ENCODE assay signal across 30 mouse cellular contexts in genomic region chr7:133093731-133094130, GRCm38 (mm10). TPM values are rescaled to one million over a fixed set of nuclear protein-coding genes. Genes with fewer than 3 reads are reported as not detected.
DNase-seq lines count a peak whose midpoint lies in the region; ATAC-seq lines count a peak whose summit lies in the region.
"Had no signal": no experiment of that assay in that cellular context is flagged by ENCODE, and none has a peak within 500 bp of the region (broad histone marks: within the 10 kb centered on the region; RNA-seq: fewer than 3 reads in every experiment).

No protein-coding gene starts in this region.

- H3K27me3 ChIP-seq in limb, embryonic 12.5 days = no peaks in the 10 kb centered on the region
- no peaks in the 10 kb centered on the region for H3K27me3 ChIP-seq in limb, embryonic 10.5 days (ENCODE audit: low read depth, poor library complexity, severe bottlenecking)
- no peaks in the 10 kb centered on the region for H3K27me3 ChIP-seq in embryonic facial prominence, embryonic 14.5 days (replicated peaks; ENCODE audit: control insufficient read depth, insufficient read depth, low read length)
- no peaks in the 10 kb centered on the region for H3K27me3 ChIP-seq in limb, embryonic 15.5 days
- H3K27me3 ChIP-seq: heart, embryonic 12.5 days; hindbrain, embryonic 15.5 days; lung, embryonic 15.5 days; Patski; stomach, embryonic 15.5 days had no signal

- no peak overlapping the region for H3K4me2 ChIP-seq in limb, embryonic 12.5 days
- no peak overlapping the region for H3K4me2 ChIP-seq in embryonic facial prominence, embryonic 14.5 days (ENCODE audit: low read depth, low read length)
- no peak overlapping the region for H3K4me2 ChIP-seq in limb, embryonic 15.5 days
- H3K4me2 ChIP-seq: heart, embryonic 12.5 days; hindbrain, embryonic 15.5 days; liver, embryonic 11.5 days; lung, embryonic 15.5 days; stomach, embryonic 15.5 days had no signal

- peaks cover 17% of the 10 kb centered on the region for H3K36me3 ChIP-seq in limb, embryonic 12.5 days
- peaks cover 44% of the 10 kb centered on the region for H3K36me3 ChIP-seq in limb, embryonic 10.5 days
- peaks cover 5% of the 10 kb centered on the region; the same call in 1 of the 2 replicates for H3K36me3 ChIP-seq in embryonic facial prominence, embryonic 14.5 days (ENCODE audit: control insufficient read depth, insufficient read depth, low read length)
- H3K36me3 ChIP-seq in limb, embryonic 15.5 days = no peaks in the 10 kb centered on the region
- H3K36me3 ChIP-seq: hindbrain, embryonic 15.5 days had no signal

- H3K9ac ChIP-seq in limb, embryonic 12.5 days (replicated peaks) = no peak overlapping the region
- no peak overlapping the region for H3K9ac ChIP-seq in embryonic facial prominence, embryonic 14.5 days (ENCODE audit: low read depth, low read length)
- H3K9ac ChIP-seq in limb, embryonic 15.5 days = no peak overlapping the region
- H3K9ac ChIP-seq: forebrain, postnatal 0 days; heart, embryonic 12.5 days; hindbrain, embryonic 15.5 days; lung, embryonic 15.5 days; stomach, embryonic 15.5 days had no signal

- no peak for ATAC-seq in limb, embryonic 12.5 days (ENCODE audit: insufficient number of reproducible peaks, insufficient read depth, low FRiP score, low TSS enrichment, low read depth)
- ATAC-seq in embryonic facial prominence, embryonic 14.5 days (ENCODE audit: low read depth) = no peak
- no peak for ATAC-seq in limb, embryonic 15.5 days (ENCODE audit: insufficient number of reproducible peaks, low FRiP score, low TSS enrichment, low read depth)
- ATAC-seq: forebrain, postnatal 0 days; inflammation-experienced regulatory T-cells, adult 6 months; Patski had no signal

- peak; percentile 38 for DNase-seq in gastrocnemius, adult 18-20 months (ENCODE audit: low spot score)
- DNase-seq in gastrocnemius, postnatal 4 days (ENCODE audit: low spot score in 2 of 2) = no peak
- DNase-seq in limb, embryonic 10.5 days (ENCODE audit: low spot score) = no peak
- DNase-seq in embryonic facial prominence, embryonic 14.5 days (ENCODE audit: low spot score) = no peak
- no peak for DNase-seq in layer of hippocampus, adult 11-12 months (ENCODE audit: low spot score)
- DNase-seq in yolk sac, embryonic 10.5 days (ENCODE audit: low spot score) = no peak
- DNase-seq: adrenal gland, postnatal 14 days; cerebellum, adult 11-12 months; cerebellum, postnatal 10 days; forebrain, postnatal 0 days; kidney, adult 18-20 months; kidney, postnatal 36 days; midbrain, embryonic 14.5 days; retina, postnatal 1 day; right cerebral cortex, postnatal 14 days had no signal

- H3K4me1 ChIP-seq in limb, embryonic 12.5 days (replicated peaks) = peaks cover 44% of the 10 kb centered on the region
- peaks cover 50% of the 10 kb centered on the region for H3K4me1 ChIP-seq in limb, embryonic 10.5 days
- H3K4me1 ChIP-seq in embryonic facial prominence, embryonic 14.5 days (ENCODE audit: control insufficient read depth, insufficient read depth, low read length) = peaks cover 38% of the 10 kb centered on the region
- H3K4me1 ChIP-seq in limb, embryonic 15.5 days = peaks cover 48% of the 10 kb centered on the region

- no peaks in the 10 kb centered on the region for H3K9me3 ChIP-seq in limb, embryonic 12.5 days
- H3K9me3 ChIP-seq in limb, embryonic 10.5 days (replicated peaks) = no peaks in the 10 kb centered on the region
- H3K9me3 ChIP-seq in embryonic facial prominence, embryonic 14.5 days (ENCODE audit: control insufficient read depth, low read length) = no peaks in the 10 kb centered on the region
- no peaks in the 10 kb centered on the region for H3K9me3 ChIP-seq in limb, embryonic 15.5 days
- H3K9me3 ChIP-seq: G1E; heart, embryonic 12.5 days; hindbrain, embryonic 15.5 days; lung, embryonic 15.5 days; stomach, embryonic 15.5 days had no signal

- H3K4me3 ChIP-seq in limb, embryonic 12.5 days (replicated peaks) = no peak overlapping the region
- H3K4me3 ChIP-seq in limb, embryonic 10.5 days = no peak overlapping the region
- no peak overlapping the region for H3K4me3 ChIP-seq in embryonic facial prominence, embryonic 14.5 days (ENCODE audit: low read depth, low read length)
- no peak overlapping the region for H3K4me3 ChIP-seq in limb, embryonic 15.5 days
- H3K4me3 ChIP-seq: erythroblast, embryonic 14.5 days; heart, embryonic 12.5 days; hindbrain, embryonic 15.5 days; lung, embryonic 15.5 days; stomach, embryonic 15.5 days had no signal

- 51% methylated on average over 5 of the region's 5 CpGs for WGBS in limb, embryonic 12.5 days
- 84% methylated on average over 5 of the region's 5 CpGs for WGBS in limb, embryonic 10.5 days
- 64% methylated on average over 5 of the region's 5 CpGs for WGBS in embryonic facial prominence, embryonic 14.5 days
- 42% methylated on average over 5 of the region's 5 CpGs for WGBS in limb, embryonic 15.5 days

- 0 out of 2 replicates have a peak overlapping the region, but pooled peaks have one; percentile 7 for H3K27ac ChIP-seq in limb, embryonic 12.5 days
- no peak overlapping the region for H3K27ac ChIP-seq in limb, embryonic 10.5 days
- H3K27ac ChIP-seq in embryonic facial prominence, embryonic 14.5 days (replicated peaks; ENCODE audit: low read depth, low read length) = peak overlapping the region; percentile 52
- H3K27ac ChIP-seq in limb, embryonic 15.5 days = 0 out of 2 replicates have a peak overlapping the region, but pooled peaks have one; percentile 38
- H3K27ac ChIP-seq: hindbrain, embryonic 15.5 days; lung, embryonic 15.5 days; stomach, embryonic 15.5 days had no signal

RNA-seq across cellular contexts. Expression of gene Fgfr2, which starts 29.4 kb away (rescaled TPM):
- under 1 TPM; 0.43 to 0.88 TPM for total RNA-seq in gastrocnemius, adult 18-20 months (2021)
- 1 to 10 TPM; 6.5 to 8.0 TPM for total RNA-seq in gastrocnemius, postnatal 4 days (2021)
- polyA plus RNA-seq in limb, embryonic 12.5 days (2016; fragmentation: Nextera tagmentation; extraction: Ambion mirVana) = 112 and 123 TPM in 2 replicates
- polyA plus RNA-seq in limb, embryonic 10.5 days (2016; fragmentation: Nextera tagmentation; extraction: Ambion mirVana) = 47.7 and 64.4 TPM in 2 replicates
- 106 and 119 TPM in 2 replicates for polyA plus RNA-seq in embryonic facial prominence, embryonic 14.5 days (2014; fragmentation: Nextera tagmentation; extraction: Ambion mirVana)
- 97.8 and 101 TPM in 2 replicates for polyA plus RNA-seq in limb, embryonic 15.5 days (2015; fragmentation: Nextera tagmentation; extraction: Ambion mirVana)
- total RNA-seq: common myeloid progenitor, adult 5-6 weeks; granulocyte monocyte progenitor cell, adult 5-6 weeks; hematopoietic stem cell, adult 5-6 weeks; monocyte, adult 5-6 weeks had no signal
- polyA plus RNA-seq: erythroblast, embryonic 14.5 days; G1E had no signal

RNA-seq across cellular contexts. Expression of gene Ctbp2, which starts 30.4 kb away (rescaled TPM):
- 10 to 100 TPM; 17.7 to 21.8 TPM for total RNA-seq in gastrocnemius, adult 18-20 months (2021)
- total RNA-seq in gastrocnemius, postnatal 4 days (2021) = 10 to 100 TPM; 46.8 to 57.3 TPM
- 105 and 110 TPM in 2 replicates for polyA plus RNA-seq in limb, embryonic 12.5 days (2016; fragmentation: Nextera tagmentation; extraction: Ambion mirVana)
- 145 TPM in 2 replicates for polyA plus RNA-seq in limb, embryonic 10.5 days (2016; fragmentation: Nextera tagmentation; extraction: Ambion mirVana)
- 63.0 and 69.5 TPM in 2 replicates for polyA plus RNA-seq in embryonic facial prominence, embryonic 14.5 days (2014; fragmentation: Nextera tagmentation; extraction: Ambion mirVana)
- polyA plus RNA-seq in limb, embryonic 15.5 days (2015; fragmentation: Nextera tagmentation; extraction: Ambion mirVana) = 47.4 and 56.3 TPM in 2 replicates
